Mouse (Mus musculus) macrophage (primary cell): ENCODE results near the gene Cacng2. TPM values are rescaled to one million over a fixed set of nuclear protein-coding genes. Genes with fewer than 3 reads are reported as not detected.

Experiments used
- H3K27ac ChIP-seq: fragments of 350-480 bp; formaldehyde crosslinking; 2 replicates; pipeline ENCODE4 v1.9.0; 2021
- H3K36me3 ChIP-seq: fragments of 350-480 bp; formaldehyde crosslinking; 2 replicates; pipeline ENCODE4 v1.9.0; 2021; ENCODE audit errors: inconsistent target
- H3K4me3 ChIP-seq: fragments of 350-480 bp; formaldehyde crosslinking; 2 replicates; pipeline ENCODE4 v1.9.0; 2021; ENCODE audit errors: inconsistent target
- H3K79me2 ChIP-seq: fragments of 350-480 bp; formaldehyde crosslinking; 2 replicates; pipeline ENCODE4 v1.9.0; 2021; ENCODE audit errors: inconsistent target
- WGBS: methylation state at CpG from one replicate; pipeline ENCODE4 v1.1.7; 2026; ENCODE audit warnings: inconsistent platforms; ENCODE audit not compliant: missing documents; 5-methylcytosine and 5-hydroxymethylcytosine counted together
- polyA plus RNA-seq: library from polyadenylated mRNA; stranded (reverse); fragments of 250-400 nt; gene quantifications from 3 replicates; pipeline ENCODE4 v1.2.4, GENCODE M21; 2018; ENCODE audit warnings: inconsistent platforms

The Cacng2 gene
- polyA plus RNA-seq, 1 experiment from 2014 or later = not detected

- H3K79me2 ChIP-seq = no peaks in the 10 kb centered on the region
- H3K27ac ChIP-seq = no peak overlapping the region
- 72% methylated on average over 16 of the region's 18 CpGs for WGBS
- no peak overlapping the region for H3K4me3 ChIP-seq
- H3K36me3 ChIP-seq = no peaks in the 10 kb centered on the region
Measured at GRCm38 (mm10) chr15:78118275-78118995, 1.4 kb downstream of the Cacng2 start.

GRCm38 (mm10) chr15:78117731-78118130 is 2.1 kb downstream of the Cacng2 start:
- no peak overlapping the region for H3K4me3 ChIP-seq
- WGBS = 92% methylated on average over 16 of the region's 16 CpGs

GRCm38 (mm10) chr15:78116936-78117335 is 2.9 kb downstream of the Cacng2 start:
- H3K27ac ChIP-seq = no peak overlapping the region
- no peaks in the 10 kb centered on the region for H3K79me2 ChIP-seq
- H3K4me3 ChIP-seq = no peak overlapping the region
- 88% methylated on average over 10 of the region's 10 CpGs for WGBS
- H3K36me3 ChIP-seq = no peaks in the 10 kb centered on the region

More at GRCm38 (mm10) chr15:78117731-78118130, 2.1 kb downstream of the Cacng2 start:
- Histone ChIP-seq H3K79me2 (no peaks in the 10 kb centered on the region), H3K27ac (no peak overlapping the region), H3K36me3 (no peaks in the 10 kb centered on the region)

- Histone ChIP-seq H3K36me3 (no peaks in the 10 kb centered on the region), H3K4me3 (no peak overlapping the region), H3K27ac (no peak overlapping the region), H3K79me2 (no peaks in the 10 kb centered on the region)
- WGBS = 84% methylated on average over 10 of the region's 10 CpGs
Measured at GRCm38 (mm10) chr15:78116244-78116643, 3.6 kb downstream of the Cacng2 start.

- no peak overlapping the region for H3K4me3 ChIP-seq
- no peaks in the 10 kb centered on the region for H3K79me2 ChIP-seq
- no peaks in the 10 kb centered on the region for H3K36me3 ChIP-seq
- WGBS = 55% methylated on average over 5 of the region's 5 CpGs
- H3K27ac ChIP-seq = no peak overlapping the region
Measured at GRCm38 (mm10) chr15:78099516-78099915, 20.3 kb downstream of the Cacng2 start.

GRCm38 (mm10) chr15:78096004-78096403 is 23.8 kb downstream of the Cacng2 start:
- no peaks in the 10 kb centered on the region for H3K79me2 ChIP-seq
- no peak overlapping the region for H3K4me3 ChIP-seq
- 83% methylated on average over 14 of the region's 16 CpGs for WGBS
- H3K27ac ChIP-seq = no peak overlapping the region
- no peaks in the 10 kb centered on the region for H3K36me3 ChIP-seq

GRCm38 (mm10) chr15:78093597-78093996 is 26.2 kb downstream of the Cacng2 start:
- no peak overlapping the region for H3K4me3 ChIP-seq
- H3K79me2 ChIP-seq = no peaks in the 10 kb centered on the region
- H3K27ac ChIP-seq = no peak overlapping the region
- whole genome bisulfite sequencing = 90% methylated on average over 5 of the region's 5 CpGs
- H3K36me3 ChIP-seq = no peaks in the 10 kb centered on the region

- no peak overlapping the region for H3K4me3 ChIP-seq
- H3K36me3 ChIP-seq = no peaks in the 10 kb centered on the region
- 74% methylated on average over 13 of the region's 13 CpGs for WGBS
- H3K79me2 ChIP-seq = no peaks in the 10 kb centered on the region
- no peak overlapping the region for H3K27ac ChIP-seq
Measured at GRCm38 (mm10) chr15:78082841-78083572, 36.8 kb downstream of the Cacng2 start.

- Histone ChIP-seq H3K4me3 (no peak overlapping the region), H3K27ac (no peak overlapping the region), H3K36me3 (no peaks in the 10 kb centered on the region), H3K79me2 (no peaks in the 10 kb centered on the region)
- WGBS = 68% methylated on average over 8 of the region's 8 CpGs
Measured at GRCm38 (mm10) chr15:78082149-78082548, 37.7 kb downstream of the Cacng2 start.

GRCm38 (mm10) chr15:78081384-78081783 is 38.4 kb downstream of the Cacng2 start:
- Histone ChIP-seq H3K4me3 (no peak overlapping the region), H3K36me3 (no peaks in the 10 kb centered on the region), H3K27ac (no peak overlapping the region), H3K79me2 (no peaks in the 10 kb centered on the region)
- 89% methylated on average over 7 of the region's 7 CpGs for WGBS

GRCm38 (mm10) chr15:78080326-78080725 is 39.5 kb downstream of the Cacng2 start:
- H3K27ac ChIP-seq = no peak overlapping the region
- 74% methylated on average over 3 of the region's 4 CpGs for WGBS
- no peak overlapping the region for H3K4me3 ChIP-seq
- no peaks in the 10 kb centered on the region for H3K36me3 ChIP-seq
- H3K79me2 ChIP-seq = no peaks in the 10 kb centered on the region

GRCm38 (mm10) chr15:78078776-78079628 is 40.8 kb downstream of the Cacng2 start:
- H3K79me2 ChIP-seq = no peaks in the 10 kb centered on the region
- WGBS = 71% methylated on average over 15 of the region's 15 CpGs
- no peak overlapping the region for H3K4me3 ChIP-seq
- no peak overlapping the region for H3K27ac ChIP-seq
- H3K36me3 ChIP-seq = no peaks in the 10 kb centered on the region

GRCm38 (mm10) chr15:78078206-78078605 is 41.6 kb downstream of the Cacng2 start:
- Histone ChIP-seq H3K79me2 (no peaks in the 10 kb centered on the region), H3K36me3 (no peaks in the 10 kb centered on the region), H3K27ac (no peak overlapping the region), H3K4me3 (no peak overlapping the region)
- 70% methylated on average over 5 of the region's 5 CpGs for WGBS

GRCm38 (mm10) chr15:78075921-78076320 is 43.9 kb downstream of the Cacng2 start:
- Histone ChIP-seq H3K4me3 (no peak overlapping the region), H3K79me2 (no peaks in the 10 kb centered on the region), H3K36me3 (no peaks in the 10 kb centered on the region), H3K27ac (no peak overlapping the region)
- WGBS = 42% methylated on average over 3 of the region's 3 CpGs
